ENCODE assay signal across 8 mouse cellular contexts in genomic region chr5:113874063-113875024, GRCm38 (mm10). TPM values are rescaled to one million over a fixed set of nuclear protein-coding genes. Genes with fewer than 3 reads are reported as not detected.
DNase-seq lines count a peak whose midpoint lies in the region; ATAC-seq and TF ChIP-seq lines count a peak whose summit lies in the region.

No protein-coding gene starts in this region.

- no peak for TF ChIP-seq POLR2A in kidney, adult 2 months (IDR thresholded peaks at IDR 0.05; ENCODE audit: low read depth, low read length)

- no peaks in the 10 kb centered on the region for H3K27me3 ChIP-seq in heart, embryonic 11.5 days (ENCODE audit: control insufficient read depth, insufficient read depth, low read length)
- H3K27me3 ChIP-seq in forebrain, embryonic 11.5 days (ENCODE audit: control insufficient read depth, insufficient read depth, low read length), result no peaks in the 10 kb centered on the region
- H3K27me3 ChIP-seq in liver, embryonic 13.5 days, result no peaks in the 10 kb centered on the region
- no peaks in the 10 kb centered on the region for H3K27me3 ChIP-seq in kidney, adult 2 months (replicated peaks; ENCODE audit: control insufficient read depth, insufficient read depth, low read length)

- 54% methylated on average over 19 of the region's 19 CpGs for WGBS in heart, embryonic 11.5 days (ENCODE audit: insufficient replicate concordance)
- WGBS in forebrain, embryonic 11.5 days, result 62% methylated on average over 19 of the region's 19 CpGs
- 71% methylated on average over 19 of the region's 19 CpGs for WGBS in liver, embryonic 13.5 days (ENCODE audit: insufficient replicate concordance)
- WGBS in kidney, adult 2 months, result 70% methylated on average over 19 of the region's 19 CpGs

- peaks cover 70% of the 10 kb centered on the region for H3K4me1 ChIP-seq in heart, embryonic 11.5 days (ENCODE audit: control insufficient read depth, insufficient read depth, low read length)
- peaks cover 48% of the 10 kb centered on the region for H3K4me1 ChIP-seq in forebrain, embryonic 11.5 days (replicated peaks; ENCODE audit: control insufficient read depth, insufficient read depth, low read length)
- peaks cover 71% of the 10 kb centered on the region for H3K4me1 ChIP-seq in liver, embryonic 13.5 days (replicated peaks)
- H3K4me1 ChIP-seq in kidney, adult 2 months (ENCODE audit: control insufficient read depth, insufficient read depth, low read length), result peaks cover 20% of the 10 kb centered on the region

- H3K27ac ChIP-seq in heart, embryonic 11.5 days (ENCODE audit: low read depth, low read length), result peak overlapping the region; percentile 95
- peak overlapping the region; percentile 99 for H3K27ac ChIP-seq in forebrain, embryonic 11.5 days (ENCODE audit: low read depth, low read length)
- peak overlapping the region; percentile 45; the same call in 1 of the 2 replicates for H3K27ac ChIP-seq in liver, embryonic 13.5 days
- H3K27ac ChIP-seq in kidney, adult 2 months (ENCODE audit: insufficient read depth, low read depth, low read length), result no peak overlapping the region

- peak overlapping the region; percentile 60 for H3K4me2 ChIP-seq in heart, embryonic 11.5 days
- H3K4me2 ChIP-seq in forebrain, embryonic 11.5 days (ENCODE audit: low read depth, low read length, severe bottlenecking), result no peak overlapping the region
- no peak overlapping the region for H3K4me2 ChIP-seq in liver, embryonic 13.5 days

- no peak for DNase-seq in heart, adult 8-10 months (ENCODE audit: low spot score)
- peak; percentile 63 for DNase-seq in 3134 (ENCODE audit: extremely low read depth, insufficient read length, low spot score)
- no peak for DNase-seq in forebrain, embryonic 11.5 days (ENCODE audit: low spot score)
- DNase-seq in liver, embryonic 13.5 days, result no peak
- DNase-seq in kidney, adult 2 months, result no peak

- no peaks in the 10 kb centered on the region for H3K9me3 ChIP-seq in heart, embryonic 11.5 days (replicated peaks; ENCODE audit: control insufficient read depth, low read length)
- no peaks in the 10 kb centered on the region for H3K9me3 ChIP-seq in forebrain, embryonic 11.5 days (ENCODE audit: control insufficient read depth, low read length)
- no peaks in the 10 kb centered on the region for H3K9me3 ChIP-seq in liver, embryonic 13.5 days (replicated peaks)

- TF ChIP-seq CTCF in kidney, adult 2 months (conservative IDR thresholded peaks at IDR 0.05; ENCODE audit: insufficient read depth, insufficient read length, low read depth, low read length), result no peak

- H3K4me3 ChIP-seq in heart, embryonic 11.5 days (ENCODE audit: low read depth, low read length), result peak overlapping the region; percentile 32; the same call in 1 of the 2 replicates
- H3K4me3 ChIP-seq in forebrain, embryonic 11.5 days (ENCODE audit: low read depth, low read length), result no peak overlapping the region
- H3K4me3 ChIP-seq in liver, embryonic 13.5 days (replicated peaks), result no peak overlapping the region
- no peak overlapping the region for H3K4me3 ChIP-seq in kidney, adult 2 months (ENCODE audit: insufficient read depth, low read depth, low read length)

- H3K9ac ChIP-seq in heart, embryonic 11.5 days (ENCODE audit: low read depth, low read length), result peak overlapping the region; percentile 73
- H3K9ac ChIP-seq in forebrain, embryonic 11.5 days (ENCODE audit: low read length), result peak overlapping the region; percentile 48
- H3K9ac ChIP-seq in liver, embryonic 13.5 days, result no peak overlapping the region

- ATAC-seq in heart, embryonic 11.5 days (replicated peaks; ENCODE audit: insufficient number of reproducible peaks, low FRiP score, low TSS enrichment), result no peak
- ATAC-seq in forebrain, embryonic 11.5 days (replicated peaks; ENCODE audit: low FRiP score), result no peak
- no peak for ATAC-seq in liver, embryonic 13.5 days (ENCODE audit: low read depth)
- no peak for ATAC-seq in activated CD4-positive, CD25-positive, alpha-beta regulatory T cell, adult 4 months
- ATAC-seq in erythroblast, adult 5-6 weeks (replicated peaks; ENCODE audit: low FRiP score, poor library complexity, severe bottlenecking), result no peak

- H3K36me3 ChIP-seq in heart, embryonic 11.5 days (ENCODE audit: control insufficient read depth, insufficient read depth, low read length), result peaks cover 13% of the 10 kb centered on the region
- H3K36me3 ChIP-seq in forebrain, embryonic 11.5 days (ENCODE audit: control insufficient read depth, insufficient read depth, low read length), result peaks cover 3% of the 10 kb centered on the region; the same call in 1 of the 2 replicates
- H3K36me3 ChIP-seq in liver, embryonic 13.5 days, result peaks cover 25% of the 10 kb centered on the region
- no peaks in the 10 kb centered on the region for H3K36me3 ChIP-seq in kidney, adult 2 months (ENCODE audit: control insufficient read depth, insufficient read depth, low read length)

RNA-seq across cellular contexts. Expression of gene Coro1c, which starts 34.2 kb away (rescaled TPM):
- polyA plus RNA-seq in heart, embryonic 11.5 days (2014; fragmentation: Nextera tagmentation; extraction: Ambion mirVana), result 113 and 140 TPM in 2 replicates
- total RNA-seq in heart, adult 8-10 months (2022), result 10 to 100 TPM; 21.9 to 30.3 (median 23.7) TPM
- 231 and 246 TPM in 2 replicates for polyA plus RNA-seq in forebrain, embryonic 11.5 days (2014; fragmentation: Nextera tagmentation; extraction: Ambion mirVana)
- polyA plus RNA-seq in liver, embryonic 13.5 days (2015; fragmentation: Nextera tagmentation; extraction: Ambion mirVana), result 48.0 and 60.3 TPM in 2 replicates
- polyA plus RNA-seq in activated CD4-positive, CD25-positive, alpha-beta regulatory T cell, adult 4 months (2017; shearing (Covaris generic)), result 10 to 100 TPM; 59.2 to 70.7 TPM
- 23.2 and 30.9 TPM in 2 replicates for total RNA-seq in erythroblast, adult 5-6 weeks (2015; ENCODE audit: low replicate concordance)
- 20.5 and 26.8 TPM in 2 replicates for total RNA-seq in erythroblast, adult 5-6 weeks (2017; ENCODE audit: low replicate concordance)
- 43.1 and 43.5 TPM in 2 replicates for polyA plus RNA-seq in kidney, adult 2 months (2012; rRNA removed)

RNA-seq across cellular contexts. Expression of gene Selplg, which starts 41.9 kb away (rescaled TPM):
- 0.97 and 1.5 TPM in 2 replicates for polyA plus RNA-seq in heart, embryonic 11.5 days (2014; fragmentation: Nextera tagmentation; extraction: Ambion mirVana)
- total RNA-seq in heart, adult 8-10 months (2022), result 10 to 100 TPM in 1 of 4 experiments, 1 to 10 TPM in 3; 1.8 to 10.3 (median 2.6) TPM
- polyA plus RNA-seq in forebrain, embryonic 11.5 days (2014; fragmentation: Nextera tagmentation; extraction: Ambion mirVana), result 0.67 and 1.4 TPM in 2 replicates
- polyA plus RNA-seq in liver, embryonic 13.5 days (2015; fragmentation: Nextera tagmentation; extraction: Ambion mirVana), result 10.1 and 11.6 TPM in 2 replicates
- polyA plus RNA-seq in activated CD4-positive, CD25-positive, alpha-beta regulatory T cell, adult 4 months (2017; shearing (Covaris generic)), result 100 to 1,000 TPM; 629 to 698 TPM
- 85.1 and 133 TPM in 2 replicates for total RNA-seq in erythroblast, adult 5-6 weeks (2015; ENCODE audit: low replicate concordance)
- 30.2 and 34.8 TPM in 2 replicates for total RNA-seq in erythroblast, adult 5-6 weeks (2017; ENCODE audit: low replicate concordance)
- 9.6 and 20.5 TPM in 2 replicates for polyA plus RNA-seq in kidney, adult 2 months (2012; rRNA removed)

Comparison
In these comparisons a context has a peak if more than half of its experiments do, and no peak if none do; other contexts are left out.
1. RNA of gene Selplg, which starts 41.9 kb away (polyA plus RNA-seq): 629 to 698 TPM in activated CD4-positive, CD25-positive, alpha-beta regulatory T cell, adult 4 months; 9.6 to 20.5 TPM in kidney, adult 2 months, 10.1 to 11.6 TPM in liver, embryonic 13.5 days, 0.97 to 1.5 TPM in heart, embryonic 11.5 days and 0.67 to 1.4 TPM in forebrain, embryonic 11.5 days; every median in the first group is over 10 times any median in the second.